Mouse (Mus musculus): ENCODE measurements around the gene Kif20b.
A peak's percentile ranks its signal among the peaks of the same experiment; 100 is the strongest.

Gene Kif20b

DNA sequence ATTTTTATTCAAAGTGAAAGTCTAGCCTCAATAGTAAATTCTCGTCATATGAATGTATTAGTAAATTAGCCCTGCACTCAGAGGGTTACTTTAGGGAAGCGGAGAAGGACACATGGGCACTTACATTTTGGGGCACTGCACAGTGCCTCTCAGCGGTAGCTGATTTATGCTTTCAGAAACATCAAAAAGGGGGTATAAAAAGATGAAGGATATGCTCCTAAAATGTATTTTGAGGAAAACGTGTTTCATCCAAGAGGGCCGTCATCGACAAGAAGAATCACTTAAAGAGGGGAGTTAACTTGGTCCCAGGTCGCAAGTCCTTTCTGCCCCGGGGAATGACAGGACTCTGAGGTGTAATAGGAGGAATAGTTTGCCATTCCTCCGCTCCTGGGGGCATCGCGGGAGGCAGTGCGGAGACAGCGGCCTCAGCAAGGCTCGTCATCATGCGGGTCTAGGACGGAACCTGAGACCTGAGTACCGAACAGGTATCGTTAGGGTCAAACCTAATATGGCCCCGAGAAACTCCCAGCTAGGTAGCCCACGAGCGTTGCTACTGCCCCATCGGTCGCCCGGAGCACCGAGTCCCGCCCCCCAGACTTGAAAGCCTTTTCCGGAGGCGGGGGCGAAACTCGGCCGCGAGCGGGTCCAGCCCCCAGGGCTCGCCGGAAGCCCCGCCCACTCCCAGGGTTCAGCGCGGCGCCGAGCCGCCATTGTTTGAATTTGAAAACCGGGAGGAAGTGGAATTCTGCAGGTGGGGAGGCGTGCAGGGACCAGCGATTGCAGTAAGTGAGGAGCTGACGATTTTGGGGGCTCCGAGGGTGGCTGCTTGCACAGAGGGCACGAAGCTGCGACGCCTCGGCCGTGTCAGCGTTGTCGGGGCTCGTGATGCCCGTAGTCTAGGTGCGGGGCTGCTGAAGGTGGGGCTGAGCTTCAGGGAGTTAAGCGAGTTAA, at the start of gene Kif20b:
Gene Kif20b (plus strand): TSS at position 710 of the 951 bp plus-strand sequence.
- DNase-seq (ENCODE audit: low spot score): peak; percentile 40

DNA sequence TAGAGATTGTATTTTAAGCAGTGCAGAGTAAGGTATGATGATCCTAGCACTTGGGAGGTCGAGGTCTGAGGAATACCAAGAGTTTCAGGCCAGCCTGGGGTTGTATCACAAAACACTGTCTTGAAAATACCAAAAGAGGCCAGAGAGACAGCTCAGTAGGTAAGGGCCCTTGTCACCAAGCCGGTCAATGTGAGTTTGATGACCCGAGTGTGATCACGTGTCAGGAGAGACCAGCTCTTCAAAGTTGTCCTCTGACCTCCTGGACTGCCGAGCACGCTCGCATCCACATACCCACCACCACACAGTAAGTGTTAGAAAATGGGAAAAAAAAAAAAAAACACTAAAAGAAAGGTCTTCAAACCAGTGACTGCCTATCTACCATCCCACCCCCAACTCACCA, 45.5 kb upstream of the Kif20b start:
- DNase-seq (ENCODE audit: low spot score): no peak

DNA sequence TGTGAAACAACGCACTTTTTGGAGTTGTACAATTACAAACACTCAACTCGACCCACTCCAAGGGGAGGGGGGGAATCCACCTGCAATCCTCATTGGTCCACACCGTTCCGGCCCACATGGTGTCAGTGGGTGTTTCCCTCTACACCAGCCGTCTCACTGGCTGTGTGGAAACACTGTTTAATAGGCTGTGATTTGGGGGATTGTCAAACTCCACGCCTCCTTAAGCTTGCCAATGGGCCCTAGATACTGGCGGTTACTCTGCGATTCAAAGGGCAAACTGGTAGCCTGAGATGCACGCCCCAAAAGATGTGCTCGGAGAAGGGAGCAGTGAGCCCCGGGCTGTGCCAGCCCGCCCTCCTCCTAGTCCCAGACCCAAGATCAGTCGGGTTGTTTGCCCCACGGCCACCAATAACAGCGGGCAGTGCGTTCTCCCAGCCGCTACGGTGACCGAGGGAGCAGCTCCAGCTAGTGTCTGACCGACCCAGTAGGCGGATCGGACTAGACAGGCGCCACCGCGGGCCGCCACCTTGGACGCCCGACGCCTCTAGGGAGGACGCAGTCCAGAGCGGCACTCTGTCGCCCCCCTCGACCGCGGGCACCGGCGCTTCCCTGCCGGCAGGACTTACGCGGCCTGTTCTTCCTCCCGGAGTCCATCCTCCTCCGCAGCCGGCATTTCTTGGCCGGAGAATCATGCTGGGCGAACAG, 44.1 kb upstream of the Kif20b start:
- peak; percentile 80 for DNase-seq (ENCODE audit: low spot score)

DNA sequence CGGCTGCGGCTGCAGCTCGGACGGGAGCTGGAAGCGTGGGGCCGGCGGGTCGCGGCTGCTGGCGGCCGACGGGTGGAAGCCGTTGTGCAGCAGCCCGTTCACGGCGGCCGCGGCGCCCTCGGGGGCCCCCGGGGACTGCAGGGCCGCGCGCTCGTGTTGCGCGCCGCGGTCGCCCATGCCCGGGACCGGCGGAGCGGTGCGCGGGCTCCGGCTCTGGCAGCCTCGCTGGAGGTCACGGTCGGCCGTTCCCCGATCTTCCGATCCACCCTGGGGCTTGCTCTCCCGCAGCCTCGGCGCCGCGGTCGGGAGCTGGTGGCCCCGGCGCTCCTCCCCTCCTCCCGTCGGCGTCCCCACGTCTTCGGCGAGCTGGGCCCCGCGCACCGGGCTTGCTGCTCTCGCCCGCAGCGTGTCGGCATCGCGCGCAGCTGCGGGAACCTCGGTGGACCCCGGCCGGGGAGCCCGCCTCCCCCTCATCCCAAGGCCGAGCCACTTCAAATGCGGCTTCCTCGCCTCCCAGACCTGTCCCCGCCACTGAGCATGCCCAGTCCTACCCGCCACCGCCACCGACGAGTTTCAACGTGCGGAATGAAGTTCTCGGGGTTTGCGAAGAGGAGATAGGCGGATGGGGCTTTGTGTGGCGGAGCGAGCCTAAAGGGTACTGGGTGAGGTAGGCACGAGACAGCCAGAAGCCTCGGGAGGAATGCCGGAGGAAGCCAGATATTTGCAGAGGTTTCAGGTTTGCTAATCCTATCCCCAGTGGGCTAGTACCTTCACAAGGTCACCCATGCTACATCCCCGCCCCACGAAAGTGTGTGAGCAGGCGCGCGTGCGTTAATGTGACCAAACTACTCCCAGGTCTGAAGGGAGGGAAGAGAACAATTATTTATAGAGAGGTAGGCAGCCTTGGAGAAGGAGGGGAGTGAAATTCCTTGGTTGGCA, 43.3 kb upstream of the Kif20b start, which contains the start of gene Pank1:
Gene Pank1 (minus strand): TSS at position 853 of the 939 bp plus-strand sequence.
- DNase-seq (ENCODE audit: low spot score): peak; percentile 55

DNA sequence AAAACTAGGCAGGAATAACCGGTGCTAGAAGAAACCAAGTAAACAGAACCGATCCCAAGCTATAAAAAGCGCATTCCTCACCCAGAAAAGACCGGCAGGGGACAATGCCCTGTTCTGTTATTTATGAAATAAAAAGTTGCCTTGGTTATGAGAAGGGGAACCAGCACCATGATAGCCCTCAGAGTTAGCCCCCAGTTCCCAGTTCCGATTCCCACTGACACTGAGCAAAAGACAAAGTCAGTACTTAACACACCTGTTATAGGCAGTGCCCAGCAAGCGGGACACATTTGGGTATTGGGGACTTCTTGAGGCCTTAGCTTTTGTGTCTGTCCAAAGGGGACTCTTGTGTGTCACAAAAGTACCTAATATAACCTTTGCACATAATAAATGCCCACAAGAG, 42.5 kb upstream of the Kif20b start:
- no peak for DNase-seq (ENCODE audit: low spot score)

DNA sequence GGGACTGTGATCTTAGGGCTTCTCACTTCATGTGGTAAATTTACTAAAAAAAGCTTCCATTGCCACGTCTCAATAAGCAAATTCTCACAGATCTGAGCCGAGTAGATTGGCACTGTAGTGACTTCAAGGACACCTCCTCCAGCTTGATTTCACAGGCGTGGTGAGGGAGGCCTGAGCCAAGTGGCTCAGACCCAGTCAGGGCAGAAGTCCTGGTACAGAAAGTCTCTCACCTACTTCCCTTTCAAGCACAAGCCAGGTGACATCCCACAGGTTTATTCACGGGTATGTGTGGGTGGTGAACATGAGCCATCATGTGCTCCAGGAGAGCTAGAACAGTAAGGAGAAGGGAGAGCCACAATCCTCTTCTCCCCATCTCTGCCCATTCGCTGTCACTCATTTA, 41.0 kb upstream of the Kif20b start:
- DNase-seq (ENCODE audit: low spot score): no peak

DNA sequence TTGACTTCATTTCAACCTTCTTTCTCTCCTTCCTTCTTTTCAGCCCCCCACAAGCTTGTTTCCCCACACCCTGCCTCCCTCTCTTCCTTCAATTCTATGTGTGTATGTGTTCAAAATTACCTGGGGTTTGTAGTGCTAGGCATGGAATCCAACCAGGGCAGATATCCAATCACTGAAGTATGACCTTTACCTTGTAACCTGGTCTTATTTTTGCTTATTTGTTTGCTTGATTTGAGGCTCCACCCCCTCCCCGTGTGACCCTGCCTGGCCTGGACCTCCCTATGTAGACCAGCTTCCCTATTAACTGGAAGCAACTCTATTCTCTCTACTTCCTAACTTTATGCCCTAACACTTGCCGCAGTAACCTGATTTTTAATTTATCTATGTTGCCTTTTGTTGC, 39.7 kb upstream of the Kif20b start:
- DNase-seq (ENCODE audit: low spot score): no peak

DNA sequence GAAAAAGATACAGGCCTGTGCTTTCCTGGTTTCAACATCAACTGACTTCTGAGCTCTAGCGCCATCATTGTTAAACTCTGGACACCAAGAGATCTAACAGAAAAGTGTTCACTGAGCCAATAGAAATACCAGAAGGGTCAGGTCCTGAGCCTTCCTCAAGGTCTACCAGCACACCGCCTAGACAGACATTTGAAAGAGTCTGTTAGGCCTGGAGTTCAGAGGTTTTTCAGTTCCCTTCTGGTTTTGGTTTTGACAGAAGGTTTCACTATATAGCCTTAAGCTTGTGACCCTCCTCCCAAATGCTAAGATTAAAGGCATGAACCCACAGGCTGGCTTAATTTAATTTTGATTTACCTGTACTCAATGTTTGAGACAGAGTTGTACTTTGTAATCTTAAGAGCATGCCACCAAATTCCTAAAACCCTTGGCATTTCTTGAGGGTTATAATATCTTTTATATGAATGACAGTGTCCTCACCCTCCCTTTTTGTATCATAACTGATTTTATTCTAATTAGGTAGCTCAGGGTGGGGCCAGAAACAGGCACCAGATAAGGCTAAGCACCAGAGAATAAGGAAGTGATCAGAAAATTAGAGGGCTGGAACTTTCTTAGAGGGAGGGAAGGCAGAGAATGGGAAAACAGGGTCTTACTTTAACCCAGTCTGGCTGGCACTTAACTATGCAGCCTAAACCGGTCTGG, 38.5 kb upstream of the Kif20b start:
- no peak for DNase-seq (ENCODE audit: low spot score)

DNA sequence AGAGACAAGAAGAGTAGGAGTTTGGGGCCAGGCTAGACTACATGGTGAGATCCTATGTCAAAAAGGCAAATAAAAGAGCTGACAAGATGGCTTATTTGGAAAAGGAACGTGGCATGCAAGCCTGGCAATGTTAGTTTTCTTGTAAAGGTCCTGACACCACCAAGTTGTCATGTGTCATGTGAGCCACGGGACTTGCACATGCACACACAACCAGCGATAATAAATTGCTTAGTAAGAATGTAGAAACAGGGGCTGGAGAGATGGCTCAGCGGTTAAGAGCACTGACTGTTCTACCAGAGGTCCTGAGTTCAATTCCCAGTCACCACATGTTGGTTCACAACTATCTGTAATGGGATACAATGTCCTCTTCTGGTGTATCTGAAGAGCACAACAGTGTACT, 35.8 kb upstream of the Kif20b start:
- no peak for DNase-seq (ENCODE audit: low spot score)

DNA sequence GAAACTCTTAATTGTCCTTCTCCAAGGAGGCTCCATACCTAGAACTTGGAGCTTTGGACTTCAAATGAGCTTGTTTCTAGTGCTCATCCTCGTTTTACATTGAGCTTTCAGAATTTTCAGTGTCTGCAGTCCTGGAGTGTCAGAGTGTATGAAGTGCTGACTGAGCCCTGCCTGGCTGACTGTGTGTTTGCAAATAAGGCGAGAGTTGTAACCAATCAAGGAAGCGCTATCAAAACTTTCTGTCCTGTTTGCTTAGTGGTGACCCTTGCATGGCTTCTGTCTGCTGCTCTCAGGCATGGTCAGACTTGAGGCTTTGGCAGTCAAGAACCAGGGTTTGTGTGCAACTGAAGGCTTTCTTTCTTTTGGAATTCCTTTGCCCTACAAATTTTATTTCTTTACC, 31.2 kb upstream of the Kif20b start:
- no peak for DNase-seq (ENCODE audit: low spot score)

DNA sequence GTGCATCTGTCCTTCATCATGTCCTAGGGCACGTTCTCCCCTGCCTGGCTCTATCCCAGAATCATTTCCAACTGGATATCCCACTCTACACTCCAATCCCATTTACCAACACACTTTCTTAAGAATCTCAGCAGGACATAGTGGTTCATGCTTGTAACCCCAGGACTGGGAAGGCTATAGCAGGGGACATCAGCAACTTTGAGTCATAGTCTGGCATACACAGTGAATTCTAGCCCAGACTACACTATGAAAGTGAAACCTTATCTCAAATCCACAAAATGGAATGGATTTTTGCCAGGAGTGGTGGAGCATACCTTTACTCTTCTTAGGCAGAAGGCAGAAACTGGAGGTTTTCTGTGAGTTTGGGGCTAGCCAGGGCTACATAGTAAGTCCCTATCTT, 30.6 kb upstream of the Kif20b start:
- no peak for DNase-seq (ENCODE audit: low spot score)

DNA sequence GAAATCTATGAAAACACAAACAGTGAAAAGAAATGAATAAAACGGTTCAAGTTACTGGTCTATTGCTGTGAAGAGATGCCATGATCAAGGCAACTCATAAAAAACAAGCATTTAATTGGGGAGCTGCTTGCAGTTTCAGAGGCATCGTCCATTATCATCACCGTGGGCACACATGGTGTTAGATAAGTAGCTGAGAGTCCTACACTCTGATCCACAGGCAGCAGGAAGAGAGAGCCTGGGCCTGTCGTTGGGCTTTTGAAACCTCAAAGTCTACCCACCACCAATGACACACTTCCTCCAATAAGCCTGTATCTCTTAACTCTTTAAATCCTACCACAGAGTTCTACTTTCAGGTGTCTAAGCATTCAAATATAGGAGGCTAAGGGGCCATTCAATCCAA, 27.1 kb upstream of the Kif20b start:
- DNase-seq (ENCODE audit: low spot score): no peak

DNA sequence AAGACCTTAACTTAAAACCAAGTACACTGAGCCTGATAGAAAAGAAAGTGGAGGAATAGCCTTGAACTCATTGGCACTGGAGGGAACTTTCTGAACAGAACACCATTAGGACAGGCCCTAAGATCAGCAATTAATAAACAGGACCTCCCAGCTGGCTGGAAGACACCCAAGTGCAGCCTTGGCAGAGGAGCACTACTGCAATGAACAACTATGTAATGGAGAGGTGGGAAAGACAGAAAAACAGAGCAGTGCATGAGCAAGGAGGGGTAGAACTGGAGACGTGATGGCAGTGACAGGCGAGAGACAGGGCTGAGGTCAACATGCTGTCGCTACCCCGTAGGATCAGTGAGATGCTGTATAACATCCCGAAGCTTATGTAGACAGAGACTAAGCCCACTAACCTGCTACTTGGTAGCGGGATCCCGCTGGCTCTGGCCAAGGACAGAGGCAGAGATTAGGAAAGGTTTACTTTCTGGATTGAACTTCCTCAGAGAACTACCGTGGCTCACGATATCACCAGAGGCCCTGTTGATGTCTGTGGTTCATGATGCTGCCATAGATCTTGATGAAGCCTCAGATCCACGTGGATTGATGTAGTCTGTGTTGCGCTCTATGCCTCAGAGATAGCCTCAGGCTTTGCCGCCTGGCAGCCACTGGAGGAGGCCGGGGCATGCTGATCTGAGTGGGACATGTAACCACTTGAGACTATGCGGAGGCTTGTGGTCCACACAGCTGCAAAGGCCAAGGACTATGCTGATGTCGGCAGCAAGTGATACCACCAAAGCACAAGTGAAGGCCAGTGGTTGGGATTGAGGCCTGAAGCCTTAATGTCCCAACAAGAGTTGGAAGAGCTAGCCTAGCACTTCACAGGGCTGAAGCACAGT, 24.8 kb upstream of the Kif20b start:
- no peak for DNase-seq (ENCODE audit: low spot score)

DNA sequence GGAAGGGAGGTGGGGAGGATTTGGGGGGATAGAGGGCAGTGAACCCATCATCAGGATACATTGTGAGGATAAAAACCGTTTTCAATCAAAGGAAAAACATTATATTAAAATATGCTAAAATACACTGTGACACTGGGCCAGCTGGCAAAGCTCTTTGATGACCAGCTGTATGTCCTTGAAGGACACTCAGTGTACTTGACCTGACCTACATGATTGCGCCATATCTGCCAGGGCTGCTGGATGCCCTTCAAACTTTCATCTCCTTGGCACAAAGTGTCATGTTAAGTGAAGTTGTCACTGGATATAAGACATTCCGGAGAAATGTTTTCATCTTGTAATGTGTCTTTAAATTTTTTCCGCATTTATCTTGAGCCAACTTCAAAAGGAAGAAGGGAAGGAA, 23.2 kb upstream of the Kif20b start:
- no peak for DNase-seq (ENCODE audit: low spot score)

DNA sequence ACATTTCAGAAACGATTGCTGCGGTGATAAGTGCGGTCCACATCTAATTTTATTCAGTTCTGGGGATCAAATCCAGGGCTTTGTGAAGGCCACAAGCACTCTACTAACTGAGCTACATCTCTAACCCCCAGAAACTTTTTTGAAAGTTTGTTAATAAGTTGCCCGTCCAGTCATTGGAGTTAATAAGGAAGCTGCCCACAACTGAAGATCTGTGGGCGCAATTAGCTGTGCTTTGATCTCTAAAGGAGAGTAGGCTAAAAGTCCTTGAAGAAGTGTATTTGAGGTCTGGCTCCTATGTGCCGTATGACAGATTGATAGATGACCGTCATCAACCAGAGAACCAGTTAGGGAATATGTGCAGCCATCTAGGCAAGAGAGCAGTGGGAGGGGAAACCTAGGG, 20.9 kb upstream of the Kif20b start:
- DNase-seq (ENCODE audit: low spot score): no peak

DNA sequence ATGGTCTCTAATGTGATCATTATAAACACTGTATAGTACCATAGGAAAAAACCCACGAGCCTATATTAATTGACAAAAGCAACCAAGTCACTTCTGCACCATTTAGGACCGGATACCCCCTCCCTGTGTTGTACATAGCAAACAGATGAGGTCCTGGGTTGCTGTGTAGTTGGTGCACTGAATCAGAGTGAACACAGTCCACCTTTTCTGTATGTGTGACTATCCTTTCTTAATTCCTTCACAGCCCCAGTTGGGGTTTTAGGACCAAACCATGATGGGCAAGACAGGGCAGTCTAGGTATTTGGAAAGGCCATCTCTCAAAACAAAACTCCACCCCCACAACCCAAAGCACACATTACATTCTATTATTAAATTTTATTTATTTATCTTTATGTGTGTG, 20.4 kb upstream of the Kif20b start:
- DNase-seq (ENCODE audit: low spot score): no peak

DNA sequence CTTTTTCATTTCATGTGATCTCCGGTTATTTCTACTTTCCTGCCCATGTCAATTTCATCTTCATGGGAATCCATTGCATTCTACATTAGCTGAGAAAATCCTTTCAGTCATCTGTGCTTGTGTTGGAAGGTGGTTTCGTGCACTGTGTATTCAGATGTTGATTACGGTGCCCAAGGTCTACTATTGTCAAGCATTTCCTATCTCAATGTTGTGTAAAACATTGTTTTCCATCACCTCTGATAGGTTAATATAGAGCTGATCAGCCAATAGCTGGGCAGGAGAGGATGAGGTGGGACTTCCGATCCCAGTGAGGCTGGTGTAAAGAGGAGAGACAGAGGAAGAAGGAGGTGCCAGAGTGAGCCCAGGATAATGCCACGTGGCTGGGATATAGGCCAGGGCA, 18.1 kb upstream of the Kif20b start:
- DNase-seq (ENCODE audit: low spot score): no peak

DNA sequence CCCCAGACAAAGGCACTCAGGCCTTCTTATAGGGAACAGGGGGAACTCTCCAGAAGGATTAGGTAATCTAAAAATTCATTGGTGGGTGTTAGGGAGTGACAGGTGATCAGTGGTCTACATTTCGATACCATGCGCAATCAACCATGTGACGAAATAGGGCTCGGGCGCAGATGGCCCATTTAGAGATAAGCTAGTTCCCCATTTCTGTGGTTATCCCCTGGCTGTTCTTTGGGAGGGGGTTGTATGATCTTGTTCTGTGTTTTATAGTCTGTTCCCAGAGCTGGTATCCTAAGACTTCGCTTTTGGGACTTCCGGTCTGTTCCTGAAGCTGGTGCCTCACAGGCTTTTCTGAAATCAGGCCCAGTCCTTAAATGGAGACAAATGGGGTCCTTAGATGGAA, 16.7 kb upstream of the Kif20b start:
- no peak for DNase-seq (ENCODE audit: low spot score)

DNA sequence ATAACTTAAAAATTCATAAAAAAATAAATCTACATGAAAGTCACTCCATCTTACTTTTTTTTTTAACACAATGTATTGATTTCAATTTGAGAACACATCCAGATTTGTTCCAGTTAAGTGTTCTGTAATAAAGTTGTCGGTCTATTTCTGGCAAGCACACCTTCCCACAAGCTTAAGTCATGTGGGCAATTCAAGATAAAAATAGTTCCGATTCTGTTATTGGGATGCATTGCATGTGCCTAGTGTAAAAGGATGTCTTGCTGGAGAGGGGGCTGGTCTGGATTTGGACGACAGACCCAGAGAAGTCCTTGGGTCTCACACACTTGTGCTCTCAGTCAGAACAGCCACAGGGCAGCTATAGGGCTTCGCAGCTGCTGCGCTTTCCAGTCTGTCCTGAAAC, 15.4 kb upstream of the Kif20b start:
- DNase-seq (ENCODE audit: low spot score): no peak

DNA sequence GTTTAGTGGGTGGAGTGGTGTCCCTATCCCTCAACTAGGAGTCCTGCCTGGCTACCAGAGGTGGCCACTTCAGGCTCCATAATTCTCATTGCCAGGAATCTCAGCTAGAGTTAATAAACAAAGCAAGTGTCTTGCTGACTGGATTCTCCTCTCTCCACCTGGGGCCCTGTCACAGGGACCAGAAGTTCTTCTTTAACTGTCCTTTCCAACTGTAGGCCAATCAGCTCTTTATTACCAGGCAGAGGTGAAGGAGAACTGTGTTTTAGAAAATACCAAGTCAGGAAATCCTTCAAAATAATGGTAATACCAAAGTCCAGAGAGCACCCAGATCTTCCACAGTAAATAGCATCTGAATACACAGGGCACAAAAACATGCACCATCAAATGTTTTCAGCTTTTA, 9.8 kb upstream of the Kif20b start:
- no peak for DNase-seq (ENCODE audit: low spot score)

DNA sequence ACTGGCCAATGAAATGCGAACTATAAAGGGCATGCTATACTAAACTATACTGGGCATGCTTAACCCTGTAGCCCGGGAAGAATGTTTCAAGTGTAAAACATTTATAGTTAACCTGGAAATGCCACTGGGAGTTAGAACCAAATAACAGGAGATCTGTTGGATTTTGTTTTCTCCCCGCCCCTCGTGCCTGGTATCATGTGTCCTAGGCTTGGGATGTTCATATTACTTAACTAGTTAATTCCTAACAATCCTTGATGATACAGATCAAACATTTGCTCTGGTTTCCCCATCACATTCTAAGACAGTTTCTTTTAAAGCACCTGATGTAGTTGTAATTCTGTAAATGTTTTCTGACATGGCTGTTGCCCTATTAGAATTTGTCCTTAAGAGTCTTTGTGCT, 2.1 kb upstream of the Kif20b start:
- no peak for DNase-seq (ENCODE audit: low spot score)

All from layer of hippocampus, adult 9-10 months (tissue).